Mouse (Mus musculus) olfactory bulb, adult 2 months (tissue): ENCODE measurements around the gene Poc1a.

Experiments used
- CTCF ChIP-seq: fragments of 200-500 bp; IDR thresholded peaks from 2 replicates; pipeline ENCODE4 v1.5.1; 2012; ENCODE audit warnings: low read depth, mild to moderate bottlenecking, low read length, moderate library complexity; ENCODE audit not compliant: insufficient read depth
- POLR2A ChIP-seq: fragments of 200-500 bp; IDR thresholded peaks from 2 replicates; pipeline ENCODE4 v1.6.1; 2012; ENCODE audit warnings: mild to moderate bottlenecking, low read depth, low read length, moderate library complexity; ENCODE audit not compliant: insufficient read depth

DNA sequence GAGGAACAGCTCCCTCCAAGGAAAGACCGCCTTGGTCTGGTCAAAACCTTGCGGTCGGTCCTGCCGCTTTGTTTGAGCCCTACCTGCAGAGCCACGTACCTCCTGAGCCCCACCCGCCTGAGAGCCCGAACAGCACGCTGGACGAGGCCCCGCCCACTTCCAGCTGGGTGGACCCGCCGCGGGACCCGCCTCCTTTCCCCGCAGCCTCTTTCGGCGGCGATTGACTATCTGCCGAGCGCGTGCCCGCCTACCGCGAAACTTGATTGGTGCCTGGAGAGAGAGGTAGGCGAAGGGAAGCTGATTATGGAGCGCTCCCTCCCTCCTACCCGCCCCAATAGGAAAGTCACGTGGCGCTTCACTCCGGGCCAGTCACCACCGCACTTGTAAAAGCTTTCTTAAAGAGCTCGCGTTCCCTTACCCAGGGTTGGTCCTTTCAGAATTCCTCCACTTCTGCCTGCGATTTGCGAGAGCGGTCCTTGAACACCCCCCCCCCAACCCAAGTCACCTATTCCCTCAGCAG is 86.8 kb downstream of the Poc1a start:
- TF ChIP-seq CTCF, result no peak
- no peak; the same call in 1 of the 2 replicates for TF ChIP-seq POLR2A
